9 mouse cellular contexts compared by ENCODE assay signal in the genomic region with DNA sequence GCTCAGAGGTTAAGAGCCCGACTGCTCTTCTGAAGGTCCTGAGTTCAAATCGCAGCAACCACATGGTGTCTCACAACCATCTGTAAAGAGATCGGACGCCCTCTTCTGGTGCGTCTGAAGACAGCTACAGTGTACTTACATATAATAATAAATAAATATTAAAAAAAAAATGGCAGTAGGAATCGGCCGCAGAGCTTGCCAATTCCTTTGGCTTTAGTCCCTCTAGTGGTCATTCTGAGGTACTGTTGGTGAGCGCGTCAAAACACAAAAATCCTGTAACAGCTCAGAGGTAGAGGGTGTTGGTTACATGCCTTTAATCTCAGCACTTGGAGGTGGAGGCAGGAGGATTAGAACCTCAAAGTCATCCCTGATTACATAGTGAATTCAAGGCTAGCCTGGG. TPM values are rescaled to one million over a fixed set of nuclear protein-coding genes. Genes with fewer than 3 reads are reported as not detected.
DNase-seq lines count a peak whose midpoint lies in the region; ATAC-seq and TF ChIP-seq lines count a peak whose summit lies in the region.
"Had no signal": no experiment of that assay in that cellular context is flagged by ENCODE, and none has a peak within 500 bp of the region (broad histone marks: within the 10 kb centered on the region; RNA-seq: fewer than 3 reads in every experiment).

No protein-coding gene starts in this region.

- peak; percentile 75 for ATAC-seq in CD4-positive, CD25-positive, alpha-beta regulatory T cell, adult 4 months
- no peak for ATAC-seq in Patski
- peak; percentile 73 for ATAC-seq in granulocyte monocyte progenitor cell, adult 5-6 weeks (replicated peaks; ENCODE audit: poor library complexity, severe bottlenecking)

- POLR2A ChIA-PET in Patski (lab: Charles Lee): no interaction called here

- H3K4me3 ChIP-seq in layer of hippocampus, adult 2 months: no peak overlapping the region

- CTCF ChIA-PET in Patski (lab: Charles Lee): interaction anchor here (0.7 to 3.3 kb wide), 14 partner anchors 9 to 226 kb away, joined by 3 to 16 read pairs (median 3); a partner anchor contains a TSS

- H3K27ac ChIP-seq in layer of hippocampus, adult 2 months: no peak overlapping the region

- in situ Hi-C loops in Patski (cut with MboI; ENCODE audit: low pct_unique_long_range_greater_than_20kb): no loop called here

- no peak for DNase-seq in Patski (ENCODE audit: low read depth, low spot score)
- peak; percentile 73 to 77 for DNase-seq in cerebellum, postnatal 14 days
- DNase-seq in layer of hippocampus, adult 2 months (ENCODE audit: low spot score in 2 of 2): peak; percentile 63 to 64
- DNase-seq in lung, postnatal 25 days (ENCODE audit: low spot score): peak; percentile 67
- peak; percentile 86 for DNase-seq in retina, postnatal 1 day
- peak; percentile 38 to 50 for DNase-seq in urinary bladder, postnatal 36 days (ENCODE audit: low spot score in 2 of 2)

- TF ChIP-seq CTCF in Patski (IDR thresholded peaks at IDR 0.05): peak; percentile 88
- TF ChIP-seq CTCF in layer of hippocampus, adult 2 months (conservative IDR thresholded peaks at IDR 0.05): peak; percentile 96

- no peaks in the 10 kb centered on the region for H3K27me3 ChIP-seq in Patski

RNA-seq across cellular contexts. Expression of a gene that starts 4.0 kb away (rescaled TPM):
- polyA plus RNA-seq in CD4-positive, CD25-positive, alpha-beta regulatory T cell, adult 4 months (2017; shearing (Covaris generic)): 1 to 10 TPM; 6.3 to 9.3 TPM
- polyA plus RNA-seq in Patski (2021): 11.6 TPM
- total RNA-seq in granulocyte monocyte progenitor cell, adult 5-6 weeks (2014; fragmentation: Nextera tagmentation): 20.4 and 31.4 TPM in 2 replicates
- 33.3 and 35.5 TPM in 2 replicates for total RNA-seq in granulocyte monocyte progenitor cell, adult 5-6 weeks (2017)
- total RNA-seq in layer of hippocampus, adult 2 months (2021): 10 to 100 TPM; 11.7 to 15.9 TPM

RNA-seq across cellular contexts. Expression of a gene that starts 4.8 kb away (rescaled TPM):
- polyA plus RNA-seq in CD4-positive, CD25-positive, alpha-beta regulatory T cell, adult 4 months (2017; shearing (Covaris generic)): 1 to 10 TPM; 6.0 to 8.6 TPM
- 17.4 TPM for polyA plus RNA-seq in Patski (2021)
- 8.2 and 12.3 TPM in 2 replicates for total RNA-seq in granulocyte monocyte progenitor cell, adult 5-6 weeks (2014; fragmentation: Nextera tagmentation)
- 10.1 and 13.6 TPM in 2 replicates for total RNA-seq in granulocyte monocyte progenitor cell, adult 5-6 weeks (2017)
- 10 to 100 TPM; 22.5 to 25.2 TPM for total RNA-seq in layer of hippocampus, adult 2 months (2021)

RNA-seq across cellular contexts. Expression of a gene that starts 44.1 kb away (rescaled TPM):
- not detected for polyA plus RNA-seq in CD4-positive, CD25-positive, alpha-beta regulatory T cell, adult 4 months (2017; shearing (Covaris generic))
- not detected for polyA plus RNA-seq in Patski (2021)
- not detected in 2 replicates for total RNA-seq in granulocyte monocyte progenitor cell, adult 5-6 weeks (2014; fragmentation: Nextera tagmentation)
- total RNA-seq in granulocyte monocyte progenitor cell, adult 5-6 weeks (2017): not detected in 2 replicates
- not detected for total RNA-seq in layer of hippocampus, adult 2 months (2021)
- polyA plus RNA-seq: large intestine, adult 2 months had no signal

RNA-seq across cellular contexts. Expression of a gene that starts 52.4 kb away (rescaled TPM):
- polyA plus RNA-seq in CD4-positive, CD25-positive, alpha-beta regulatory T cell, adult 4 months (2017; shearing (Covaris generic)): under 1 TPM in 1 of 2 experiments, not detected in 1; 0.19 TPM
- not detected for polyA plus RNA-seq in Patski (2021)
- not detected in 2 replicates for total RNA-seq in granulocyte monocyte progenitor cell, adult 5-6 weeks (2014; fragmentation: Nextera tagmentation)
- not detected in 2 replicates for total RNA-seq in granulocyte monocyte progenitor cell, adult 5-6 weeks (2017)
- 1 to 10 TPM; 1.8 to 2.0 TPM for total RNA-seq in layer of hippocampus, adult 2 months (2021)
